Mouse (Mus musculus): ENCODE measurements around the gene Vmn1r177. TPM values are rescaled to one million over a fixed set of nuclear protein-coding genes. Genes with fewer than 3 reads are reported as not detected.
"Not testable (repeated sequence)": the region's sequence is repeated elsewhere in the genome, so short reads cannot be mapped to it uniquely, and the experiment has no call there.

Gene Vmn1r177
- not detected in 2 replicates for polyA plus RNA-seq (2014; fragmentation: Nextera tagmentation; extraction: Ambion mirVana)

DNA sequence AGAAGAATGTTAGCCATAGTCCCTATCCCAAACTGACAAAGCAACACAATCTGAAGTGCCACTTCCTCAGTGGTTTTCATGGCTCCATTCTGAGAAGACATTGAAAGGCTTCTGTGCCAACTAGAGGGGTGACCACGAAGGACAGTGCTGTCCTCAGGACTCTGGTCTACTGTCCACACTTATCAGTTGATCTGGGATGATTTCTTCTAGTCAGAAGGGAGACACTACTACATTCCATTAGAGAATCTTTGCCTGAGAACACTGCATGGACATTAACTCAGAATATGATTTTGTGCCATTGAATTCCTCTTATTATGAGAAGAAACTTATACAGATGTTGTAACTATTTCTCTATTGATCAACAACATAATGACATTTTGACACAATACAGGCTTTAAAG, at the start of gene Vmn1r177:
Vmn1r177 (minus strand) TSS at position 101 of the 400 bp plus-strand sequence.
- not testable (repeated sequence) for ATAC-seq (ENCODE audit: insufficient number of reproducible peaks, insufficient read depth, low FRiP score, low read depth); H3K27ac ChIP-seq (ENCODE audit: low read length); H3K4me1 ChIP-seq (ENCODE audit: control insufficient read depth, insufficient read depth, low read length); H3K27me3 ChIP-seq (ENCODE audit: control insufficient read depth, insufficient read depth, low read length); H3K36me3 ChIP-seq (ENCODE audit: control insufficient read depth, insufficient read depth, low read length); H3K4me3 ChIP-seq (ENCODE audit: low read depth, low read length); H3K9ac ChIP-seq (replicated peaks; ENCODE audit: low read depth, low read length); H3K4me2 ChIP-seq (replicated peaks; ENCODE audit: low read depth, low read length); H3K9me3 ChIP-seq (ENCODE audit: control insufficient read depth, low read depth, low read length)
- 20% methylated on average over 1 of the region's 1 CpGs for WGBS

DNA sequence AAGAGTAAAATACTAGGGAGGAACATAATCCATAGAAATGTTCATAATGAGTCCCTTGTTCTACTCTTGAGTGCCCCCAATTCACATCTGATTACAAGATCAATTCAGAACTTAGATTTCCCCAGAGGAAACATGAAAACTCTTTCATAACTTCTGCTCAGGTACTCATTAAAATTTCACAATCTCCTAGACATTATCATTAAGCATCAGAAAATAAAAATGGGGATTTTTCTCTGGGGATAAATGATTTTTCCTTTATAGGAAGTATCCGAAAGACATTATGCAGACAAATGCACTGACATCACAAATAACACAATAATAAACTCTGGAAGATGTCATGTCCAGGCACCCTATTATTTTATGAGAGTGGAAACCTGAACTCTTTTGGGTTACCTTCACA, 25.5 kb upstream of the Vmn1r177 start, which contains the start of gene Vmn1r178:
Vmn1r178 (plus strand) TSS at position 301 of the 400 bp plus-strand sequence.
- Histone ChIP-seq H3K27me3 (ENCODE audit: control insufficient read depth, insufficient read depth, low read length) (no peaks in the 10 kb centered on the region), H3K4me3 (ENCODE audit: low read depth, low read length) (no peak within 1 kb of the TSS), H3K27ac (ENCODE audit: low read length) (no peak within 1 kb of the TSS), H3K4me2 (replicated peaks; ENCODE audit: low read depth, low read length) (no peak within 1 kb of the TSS), H3K36me3 (ENCODE audit: control insufficient read depth, insufficient read depth, low read length) (no peaks in the 10 kb centered on the region), H3K4me1 (ENCODE audit: control insufficient read depth, insufficient read depth, low read length) (no peaks in the 10 kb centered on the region), H3K9ac (replicated peaks; ENCODE audit: low read depth, low read length) (no peak within 1 kb of the TSS), H3K9me3 (ENCODE audit: control insufficient read depth, low read depth, low read length) (no peaks in the 10 kb centered on the region; the same call in 1 of the 2 replicates)
- ATAC-seq (ENCODE audit: insufficient number of reproducible peaks, insufficient read depth, low FRiP score, low read depth): no peak
- WGBS: 89% methylated on average over 1 of the region's 1 CpGs

GRCm38 (mm10) chr7:23876918-23877317, 10.7 kb upstream of the Vmn1r177 start:
- not testable (repeated sequence) for H3K4me1 ChIP-seq (ENCODE audit: control insufficient read depth, insufficient read depth, low read length); H3K9ac ChIP-seq (replicated peaks; ENCODE audit: low read depth, low read length); H3K27ac ChIP-seq (ENCODE audit: low read length); H3K27me3 ChIP-seq (ENCODE audit: control insufficient read depth, insufficient read depth, low read length); H3K9me3 ChIP-seq (ENCODE audit: control insufficient read depth, low read depth, low read length); H3K4me2 ChIP-seq (replicated peaks; ENCODE audit: low read depth, low read length); H3K4me3 ChIP-seq (ENCODE audit: low read depth, low read length); ATAC-seq (ENCODE audit: insufficient number of reproducible peaks, insufficient read depth, low FRiP score, low read depth); H3K36me3 ChIP-seq (ENCODE audit: control insufficient read depth, insufficient read depth, low read length)
- 68% methylated on average over 3 of the region's 4 CpGs for WGBS

GRCm38 (mm10) chr7:23837272-23837671, 29.0 kb downstream of the Vmn1r177 start, which contains the start of gene Vmn1r176:
Vmn1r176 (minus strand) TSS chr7:23837372.
- WGBS: no CpG with 5 or more reads among the region's 1 CpGs
- ATAC-seq (ENCODE audit: insufficient number of reproducible peaks, insufficient read depth, low FRiP score, low read depth); H3K27me3 ChIP-seq (ENCODE audit: control insufficient read depth, insufficient read depth, low read length); H3K36me3 ChIP-seq (ENCODE audit: control insufficient read depth, insufficient read depth, low read length); H3K27ac ChIP-seq (ENCODE audit: low read length); H3K9me3 ChIP-seq (ENCODE audit: control insufficient read depth, low read depth, low read length); H3K9ac ChIP-seq (replicated peaks; ENCODE audit: low read depth, low read length); H3K4me2 ChIP-seq (replicated peaks; ENCODE audit: low read depth, low read length); H3K4me1 ChIP-seq (ENCODE audit: control insufficient read depth, insufficient read depth, low read length); H3K4me3 ChIP-seq (ENCODE audit: low read depth, low read length): not testable (repeated sequence)

Other genes starting within 250 kb of the Vmn1r177 start
- gene Vmn1r171, start 235.7 kb downstream of the Vmn1r177 start, polyA plus RNA-seq (2014; fragmentation: Nextera tagmentation; extraction: Ambion mirVana): not detected in 2 replicates
- gene Vmn1r172, start 208.1 kb downstream of the Vmn1r177 start, polyA plus RNA-seq (2014; fragmentation: Nextera tagmentation; extraction: Ambion mirVana): not detected in 2 replicates
- not detected in 2 replicates for gene Vmn1r173, start 165.7 kb downstream of the Vmn1r177 start, polyA plus RNA-seq (2014; fragmentation: Nextera tagmentation; extraction: Ambion mirVana)
- gene Vmn1r174, start 114.2 kb downstream of the Vmn1r177 start, polyA plus RNA-seq (2014; fragmentation: Nextera tagmentation; extraction: Ambion mirVana): not detected in 2 replicates
- not detected in 2 replicates for gene Vmn1r175, start 55.8 kb downstream of the Vmn1r177 start, polyA plus RNA-seq (2014; fragmentation: Nextera tagmentation; extraction: Ambion mirVana)
- not detected in 2 replicates for gene Vmn1r176, start 29.1 kb downstream of the Vmn1r177 start, polyA plus RNA-seq (2014; fragmentation: Nextera tagmentation; extraction: Ambion mirVana)
- not detected in 2 replicates for gene Vmn1r178, start 25.6 kb upstream of the Vmn1r177 start, polyA plus RNA-seq (2014; fragmentation: Nextera tagmentation; extraction: Ambion mirVana)
- not detected in 2 replicates for gene Vmn1r179, start 60.5 kb upstream of the Vmn1r177 start, polyA plus RNA-seq (2014; fragmentation: Nextera tagmentation; extraction: Ambion mirVana)
- not detected in 2 replicates for gene Vmn1r180, start 84.2 kb upstream of the Vmn1r177 start, polyA plus RNA-seq (2014; fragmentation: Nextera tagmentation; extraction: Ambion mirVana)
- gene Vmn1r181, start 108.2 kb upstream of the Vmn1r177 start, polyA plus RNA-seq (2014; fragmentation: Nextera tagmentation; extraction: Ambion mirVana): not detected in 2 replicates
- not detected in 2 replicates for gene V1rd19, start 135.2 kb upstream of the Vmn1r177 start, polyA plus RNA-seq (2014; fragmentation: Nextera tagmentation; extraction: Ambion mirVana)
- not detected in 2 replicates for gene Vmn1r183, start 186.8 kb upstream of the Vmn1r177 start, polyA plus RNA-seq (2014; fragmentation: Nextera tagmentation; extraction: Ambion mirVana)
- gene Zfp180, start 215.5 kb upstream of the Vmn1r177 start, polyA plus RNA-seq (2014; fragmentation: Nextera tagmentation; extraction: Ambion mirVana): 21.4 and 23.2 TPM in 2 replicates
- 5.4 and 6.3 TPM in 2 replicates for gene Zfp112, start 245.9 kb upstream of the Vmn1r177 start, polyA plus RNA-seq (2014; fragmentation: Nextera tagmentation; extraction: Ambion mirVana)